Mouse (Mus musculus) embryonic facial prominence, embryonic 11.5 days (tissue): ENCODE measurements around the gene Irf2. TPM values are rescaled to one million over a fixed set of nuclear protein-coding genes. Genes with fewer than 3 reads are reported as not detected.

Source experiments
- ATAC-seq: fragments of 200-750 bp; cut with Nextera tagmentation; replicated peaks from 2 replicates; pipeline ENCODE4 v1.8.0; 2017; ENCODE audit warnings: low read depth; ENCODE audit not compliant: insufficient number of reproducible peaks, low FRiP score, low TSS enrichment
- DNase-seq: peaks from one replicate; pipeline ENCODE4 v3.0.0-alpha.2; 2015; ENCODE audit warnings: low spot score
- H3K27ac ChIP-seq: fragments of 300-500 bp; sonication (generic); replicated peaks from 2 replicates; pipeline ENCODE4 v1.5.1; 2014; ENCODE audit warnings: mild to moderate bottlenecking, low read depth, low read length, control low read depth
- H3K27me3 ChIP-seq: fragments of 300-500 bp; sonication (generic); 2 replicates; pipeline ENCODE4 v1.6.1; 2014; ENCODE audit warnings: mild to moderate bottlenecking, low read length, moderate library complexity, mixed read lengths; ENCODE audit not compliant: control insufficient read depth, insufficient read depth
- H3K36me3 ChIP-seq: fragments of 300-500 bp; sonication (generic); replicated peaks from 2 replicates; pipeline ENCODE4 v1.6.1; 2014; ENCODE audit warnings: low read depth, mild to moderate bottlenecking, low read length, moderate library complexity, mixed read lengths; ENCODE audit not compliant: control insufficient read depth, insufficient read depth
- H3K4me1 ChIP-seq: fragments of 300-500 bp; sonication (generic); 2 replicates; pipeline ENCODE4 v1.6.1; 2014; ENCODE audit warnings: low read length, mixed read lengths; ENCODE audit not compliant: control insufficient read depth, insufficient read depth
- H3K4me2 ChIP-seq: fragments of 300-500 bp; sonication (generic); 2 replicates; pipeline ENCODE4 v1.6.1; 2014; ENCODE audit warnings: low read depth, mild to moderate bottlenecking, control low read depth, low read length, moderate library complexity
- H3K4me3 ChIP-seq: fragments of 300-500 bp; sonication (generic); 2 replicates; pipeline ENCODE4 v1.5.1; 2014; ENCODE audit warnings: low read depth, low read length, control low read depth
- H3K9ac ChIP-seq: fragments of 300-500 bp; sonication (generic); replicated peaks from 2 replicates; pipeline ENCODE4 v1.6.1; 2014; ENCODE audit warnings: mild to moderate bottlenecking, control low read depth, low read length
- H3K9me3 ChIP-seq: fragments of 300-500 bp; sonication (generic); replicated peaks from 2 replicates; pipeline ENCODE4 v1.6.1; 2016; ENCODE audit warnings: mild to moderate bottlenecking, low read length, inconsistent platforms, mixed read lengths; ENCODE audit not compliant: control insufficient read depth
- WGBS: fragments of 180-500 bp; shearing (Covaris S2); extraction: QIAGEN DNeasy Blood & Tissue Kit; methylation state at CpG from one replicate; pipeline ENCODE4 v1.1.7; 2014; 5-methylcytosine and 5-hydroxymethylcytosine counted together
- polyA plus RNA-seq: library from polyadenylated mRNA; unstranded; fragments of >200 nt; fragmentation: Nextera tagmentation; extraction: Ambion mirVana; gene quantifications from 2 replicates; pipeline ENCODE4 v1.2.1, GENCODE M21; 2014

Irf2 gene
- polyA plus RNA-seq, 1 experiment from 2014 or later = 13.7 TPM

DNA sequence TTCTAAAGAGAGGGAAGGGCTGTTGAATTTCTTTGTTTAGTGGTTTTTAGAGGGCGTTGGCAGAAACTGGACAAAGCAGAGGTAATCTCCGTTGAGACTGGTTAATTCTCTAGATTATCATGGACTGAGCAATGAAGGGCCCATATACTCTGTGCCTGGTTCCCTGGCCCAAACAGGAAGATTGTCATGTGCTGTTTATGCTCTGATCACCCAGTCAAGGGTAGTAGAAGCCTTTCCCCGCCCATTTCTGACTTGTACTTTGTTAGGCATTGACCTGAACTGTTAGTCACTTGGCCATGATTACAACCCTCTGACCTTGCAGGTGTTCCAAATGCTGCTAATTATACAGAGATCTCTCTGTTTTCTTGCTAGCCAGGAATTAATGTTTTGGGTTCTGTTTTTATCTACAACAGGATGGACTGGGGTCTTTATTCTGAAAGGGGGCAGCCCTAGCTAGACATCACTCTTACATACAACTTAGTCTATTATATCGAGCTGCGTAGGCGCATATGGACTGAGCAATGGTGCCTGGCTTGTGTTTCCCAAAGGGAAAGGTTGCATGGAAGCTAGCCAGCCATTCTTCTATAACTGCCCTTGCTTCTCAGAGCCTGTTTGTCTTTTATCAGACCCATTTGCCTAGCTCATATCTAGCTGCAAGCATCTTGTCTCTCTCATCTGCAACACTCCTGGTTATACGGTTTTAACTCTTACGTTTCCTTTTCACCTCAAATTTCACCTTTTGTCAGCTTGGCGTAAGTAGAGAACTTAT lies 143.9 kb downstream of the Irf2 start:
- 86% methylated on average over 9 of the region's 9 CpGs for WGBS

GRCm38 (mm10) chr8:46885786-46886185 lies 146.3 kb downstream of the Irf2 start:
- H3K4me3 ChIP-seq = no peak overlapping the region
- no peak overlapping the region for H3K4me2 ChIP-seq
- no peaks in the 10 kb centered on the region for H3K27me3 ChIP-seq
- no peak for ATAC-seq
- H3K36me3 ChIP-seq = no peaks in the 10 kb centered on the region
- H3K9me3 ChIP-seq = no peaks in the 10 kb centered on the region
- DNase-seq = no peak
- H3K4me1 ChIP-seq = no peaks in the 10 kb centered on the region
- WGBS = 93% methylated on average over 2 of the region's 2 CpGs
- no peak overlapping the region for H3K9ac ChIP-seq
- no peak overlapping the region for H3K27ac ChIP-seq

More for the DNA sequence above, 143.9 kb downstream of the Irf2 start:
- no peak overlapping the region for H3K9ac ChIP-seq
- H3K27ac ChIP-seq = no peak overlapping the region
- DNase-seq (no peak), ATAC-seq (no peak)
- no peaks in the 10 kb centered on the region for H3K36me3 ChIP-seq
- H3K4me1 ChIP-seq = no peaks in the 10 kb centered on the region
- H3K4me2 ChIP-seq = no peak overlapping the region
- H3K9me3 ChIP-seq = no peaks in the 10 kb centered on the region
- H3K27me3 ChIP-seq = no peaks in the 10 kb centered on the region
- H3K4me3 ChIP-seq = no peak overlapping the region

- 81% methylated on average over 1 of the region's 1 CpGs for WGBS
Observed at GRCm38 (mm10) chr8:46886216-46886615, 146.7 kb downstream of the Irf2 start.

DNA sequence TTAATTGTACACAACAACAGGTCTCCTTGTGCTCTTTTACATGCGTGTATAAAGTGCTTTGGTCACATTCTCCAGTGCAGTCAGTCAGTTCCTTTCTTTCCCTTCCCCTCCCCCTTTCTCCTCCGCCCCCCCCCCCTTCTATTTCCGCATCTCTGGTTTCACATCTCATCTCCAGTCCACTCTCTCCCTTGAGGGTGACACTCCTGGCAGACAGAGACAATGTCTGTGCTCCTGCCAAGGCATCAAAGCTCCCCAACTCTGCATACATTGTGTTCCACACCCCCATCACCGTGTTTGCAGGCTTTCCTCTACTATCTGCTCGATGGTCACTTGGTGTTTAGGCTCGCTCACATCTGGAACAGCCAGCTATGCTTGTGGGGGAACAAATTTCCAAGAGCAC lies 147.9 kb downstream of the Irf2 start:
- Histone ChIP-seq H3K27me3 (no peaks in the 10 kb centered on the region), H3K27ac (no peak overlapping the region), H3K4me3 (no peak overlapping the region), H3K4me1 (no peaks in the 10 kb centered on the region), H3K4me2 (no peak overlapping the region), H3K9me3 (no peaks in the 10 kb centered on the region), H3K36me3 (no peaks in the 10 kb centered on the region), H3K9ac (no peak overlapping the region)
- DNase-seq = no peak
- WGBS = 74% methylated on average over 6 of the region's 6 CpGs
- no peak for ATAC-seq

More at GRCm38 (mm10) chr8:46886216-46886615, 146.7 kb downstream of the Irf2 start:
- no peak overlapping the region for H3K9ac ChIP-seq
- H3K4me2 ChIP-seq = no peak overlapping the region
- H3K4me3 ChIP-seq = no peak overlapping the region
- no peak for ATAC-seq
- no peak overlapping the region for H3K27ac ChIP-seq
- no peaks in the 10 kb centered on the region for H3K36me3 ChIP-seq
- DNase-seq = no peak
- no peaks in the 10 kb centered on the region for H3K9me3 ChIP-seq
- H3K4me1 ChIP-seq = no peaks in the 10 kb centered on the region
- no peaks in the 10 kb centered on the region for H3K27me3 ChIP-seq

DNA sequence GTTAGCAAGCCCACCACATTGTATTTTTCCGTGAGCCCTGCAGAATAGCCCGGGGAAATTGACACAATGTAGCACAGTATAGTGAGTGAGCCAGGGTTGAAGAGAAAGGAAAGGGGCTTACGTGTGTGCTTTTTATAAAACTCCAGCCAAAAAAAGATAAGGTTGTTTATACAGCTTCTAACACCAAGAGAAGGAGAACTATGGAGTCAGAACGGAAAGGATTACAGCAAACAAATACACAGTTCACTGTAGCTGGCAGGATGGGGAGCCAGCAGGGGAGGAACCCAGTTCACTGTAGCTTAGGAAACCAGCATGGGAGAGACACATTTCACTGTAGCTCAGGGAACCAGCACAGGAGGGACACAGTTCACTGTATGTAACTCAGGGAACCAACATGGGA lies 149.0 kb downstream of the Irf2 start:
- no peak overlapping the region for H3K4me2 ChIP-seq
- H3K9me3 ChIP-seq = no peaks in the 10 kb centered on the region
- no peaks in the 10 kb centered on the region for H3K36me3 ChIP-seq
- no peak overlapping the region for H3K9ac ChIP-seq
- H3K27me3 ChIP-seq = no peaks in the 10 kb centered on the region
- ATAC-seq (no peak), DNase-seq (no peak)
- no peak overlapping the region for H3K4me3 ChIP-seq
- WGBS = 61% methylated on average over 4 of the region's 4 CpGs
- no peak overlapping the region for H3K27ac ChIP-seq
- no peaks in the 10 kb centered on the region for H3K4me1 ChIP-seq

GRCm38 (mm10) chr8:46890241-46890640 lies 150.7 kb downstream of the Irf2 start:
- Histone ChIP-seq H3K36me3 (no peaks in the 10 kb centered on the region), H3K4me1 (no peaks in the 10 kb centered on the region), H3K27ac (no peak overlapping the region), H3K9ac (no peak overlapping the region), H3K4me3 (no peak overlapping the region), H3K9me3 (no peaks in the 10 kb centered on the region), H3K27me3 (no peaks in the 10 kb centered on the region), H3K4me2 (no peak overlapping the region)
- DNase-seq (no peak), ATAC-seq (no peak)
- WGBS = 85% methylated on average over 4 of the region's 4 CpGs

DNA sequence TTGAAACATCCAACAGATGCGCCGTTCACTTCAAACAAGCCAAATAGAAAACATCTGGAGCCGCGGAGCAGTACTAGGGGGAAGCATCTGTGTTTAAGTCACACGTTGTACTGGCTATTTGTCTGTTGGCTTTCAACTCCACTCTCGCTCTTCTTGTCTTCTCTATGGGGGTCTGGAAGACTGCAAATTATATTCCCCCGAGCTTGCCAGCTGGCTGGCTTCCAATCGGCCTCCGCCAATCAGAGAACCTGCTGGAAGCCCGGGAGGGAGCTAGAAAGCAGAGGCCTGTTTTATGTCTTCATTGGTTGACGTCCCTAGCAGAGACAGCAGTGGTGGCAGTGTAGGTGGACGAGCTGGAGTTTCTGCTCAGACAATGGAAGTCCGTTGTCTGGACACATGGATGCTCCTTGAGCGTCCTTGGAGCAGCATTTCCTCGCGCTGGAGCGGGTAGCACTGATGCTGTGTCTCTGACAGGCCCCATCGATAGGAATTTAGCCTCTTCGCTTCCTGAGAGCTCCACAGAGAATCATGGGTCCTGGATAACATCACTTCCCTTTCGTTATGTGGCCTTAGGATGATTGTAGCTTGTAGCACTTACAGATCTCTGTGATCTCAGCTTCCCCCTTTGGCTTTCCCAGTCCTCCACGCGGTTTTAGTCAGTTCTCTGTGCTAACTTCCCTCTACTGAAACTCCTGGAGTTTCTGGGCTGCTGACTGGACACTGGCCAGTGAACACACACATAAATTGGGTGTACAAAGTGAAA lies 153.2 kb downstream of the Irf2 start:
- no peak overlapping the region for H3K9ac ChIP-seq
- H3K4me3 ChIP-seq = no peak overlapping the region
- no peaks in the 10 kb centered on the region for H3K4me1 ChIP-seq
- H3K27ac ChIP-seq = no peak overlapping the region
- H3K27me3 ChIP-seq = no peaks in the 10 kb centered on the region
- H3K36me3 ChIP-seq = no peaks in the 10 kb centered on the region
- no peaks in the 10 kb centered on the region for H3K9me3 ChIP-seq
- 59% methylated on average over 22 of the region's 22 CpGs for WGBS
- DNase-seq (peak; percentile 69), ATAC-seq (peak; percentile 70; the same call in 1 of the 2 replicates)
- H3K4me2 ChIP-seq = no peak overlapping the region

- H3K4me2 ChIP-seq = no peak overlapping the region
- H3K27ac ChIP-seq = no peak overlapping the region
- ATAC-seq (no peak), DNase-seq (no peak)
- H3K4me3 ChIP-seq = no peak overlapping the region
- no peaks in the 10 kb centered on the region for H3K4me1 ChIP-seq
- H3K36me3 ChIP-seq = no peaks in the 10 kb centered on the region
- H3K9me3 ChIP-seq = no peaks in the 10 kb centered on the region
- no peak overlapping the region for H3K9ac ChIP-seq
- 97% methylated on average over 2 of the region's 2 CpGs for WGBS
- no peaks in the 10 kb centered on the region for H3K27me3 ChIP-seq
Observed at GRCm38 (mm10) chr8:46894385-46894784, 154.9 kb downstream of the Irf2 start.
